7 mouse cellular contexts compared by ENCODE assay signal in genomic region chr1:133025796-133026190, GRCm38 (mm10). TPM values are rescaled to one million over a fixed set of nuclear protein-coding genes. Genes with fewer than 3 reads are reported as not detected.
A peak's percentile ranks its signal among the peaks of the same experiment; 100 is the strongest.
DNase-seq lines count a peak whose midpoint lies in the region; ATAC-seq and TF ChIP-seq lines count a peak whose summit lies in the region.
"Not testable (repeated sequence)": the region's sequence is repeated elsewhere in the genome, so short reads cannot be mapped to it uniquely, and the experiment has no call there.

No protein-coding gene starts in this region.

- not testable (repeated sequence) for H3K27me3 ChIP-seq in erythroblast, embryonic 14.5 days (ENCODE audit: control insufficient read depth); heart, embryonic 13.5 days (replicated peaks); intestine, embryonic 14.5 days (replicated peaks; ENCODE audit: control insufficient read depth, insufficient read depth, low read length); limb, embryonic 13.5 days; lung, postnatal 0 days (replicated peaks; ENCODE audit: insufficient read depth, low read length); neural tube, embryonic 13.5 days

- DNase-seq in MEL-GATA-1-ER (ENCODE audit: extremely low read depth, low read depth), result peak; percentile 26
- DNase-seq in intestine, embryonic 14.5 days (ENCODE audit: low spot score), result not testable (repeated sequence)
- peak; percentile 17 for DNase-seq in lung, postnatal 0 days (ENCODE audit: low spot score)

- not testable (repeated sequence) for H3K36me3 ChIP-seq in erythroblast, embryonic 14.5 days (ENCODE audit: control insufficient read depth); heart, embryonic 13.5 days; intestine, embryonic 14.5 days (ENCODE audit: control insufficient read depth, insufficient read depth, low read length); limb, embryonic 13.5 days; lung, postnatal 0 days (ENCODE audit: insufficient read depth, low read length); neural tube, embryonic 13.5 days

- 25% methylated on average over 22 of the region's 23 CpGs for WGBS in heart, embryonic 13.5 days
- WGBS in intestine, embryonic 14.5 days, result 26% methylated on average over 23 of the region's 23 CpGs
- 38% methylated on average over 21 of the region's 23 CpGs for WGBS in limb, embryonic 13.5 days
- 20% methylated on average over 23 of the region's 23 CpGs for WGBS in lung, postnatal 0 days
- WGBS in neural tube, embryonic 13.5 days, result 46% methylated on average over 17 of the region's 23 CpGs

- not testable (repeated sequence) for ATAC-seq in heart, embryonic 13.5 days (ENCODE audit: extremely low read depth, insufficient number of reproducible peaks, low FRiP score, low TSS enrichment); intestine, embryonic 14.5 days (replicated peaks; ENCODE audit: low FRiP score, low TSS enrichment, low read depth); limb, embryonic 13.5 days (ENCODE audit: low FRiP score, low read depth); lung, postnatal 0 days; neural tube, embryonic 13.5 days (ENCODE audit: low read depth)

- H3K4me1 ChIP-seq in erythroblast, embryonic 14.5 days (ENCODE audit: control insufficient read depth), result peaks cover 42% of the 10 kb centered on the region
- peaks cover 14% of the 10 kb centered on the region for H3K4me1 ChIP-seq in heart, embryonic 13.5 days
- not testable (repeated sequence) for H3K4me1 ChIP-seq in intestine, embryonic 14.5 days (replicated peaks; ENCODE audit: control insufficient read depth, insufficient read depth, low read length); limb, embryonic 13.5 days; lung, postnatal 0 days (ENCODE audit: insufficient read depth, low read depth, low read length); neural tube, embryonic 13.5 days (replicated peaks)

- peak overlapping the region; percentile 96 for H3K9ac ChIP-seq in heart, embryonic 13.5 days
- H3K9ac ChIP-seq in intestine, embryonic 14.5 days (ENCODE audit: low read length), result peak overlapping the region; percentile 83
- peak overlapping the region; percentile 94; the same call in 1 of the 2 replicates for H3K9ac ChIP-seq in limb, embryonic 13.5 days
- peak overlapping the region; percentile 99 for H3K9ac ChIP-seq in lung, postnatal 0 days (replicated peaks; ENCODE audit: low read depth)
- peak overlapping the region; percentile 94 for H3K9ac ChIP-seq in neural tube, embryonic 13.5 days

- H3K4me3 ChIP-seq in erythroblast, embryonic 14.5 days (replicated peaks), result peak overlapping the region; percentile 94
- H3K4me3 ChIP-seq in heart, embryonic 13.5 days, result peak overlapping the region; percentile 83
- H3K4me3 ChIP-seq in intestine, embryonic 14.5 days (ENCODE audit: low read depth, low read length), result peak overlapping the region; percentile 59
- H3K4me3 ChIP-seq in limb, embryonic 13.5 days, result peak overlapping the region; percentile 88
- peak overlapping the region; percentile 95 for H3K4me3 ChIP-seq in lung, postnatal 0 days (ENCODE audit: low read depth, low read length)
- peak overlapping the region; percentile 91 for H3K4me3 ChIP-seq in neural tube, embryonic 13.5 days

- H3K4me2 ChIP-seq in heart, embryonic 13.5 days, result peak overlapping the region; percentile 78
- peak overlapping the region; percentile 85; the same call in 1 of the 2 replicates for H3K4me2 ChIP-seq in intestine, embryonic 14.5 days (ENCODE audit: low read length)
- H3K4me2 ChIP-seq in limb, embryonic 13.5 days (replicated peaks), result peak overlapping the region; percentile 75
- peak overlapping the region; percentile 64 for H3K4me2 ChIP-seq in lung, postnatal 0 days (replicated peaks; ENCODE audit: low read depth, low read length)
- peak overlapping the region; percentile 65 for H3K4me2 ChIP-seq in neural tube, embryonic 13.5 days

- peak overlapping the region; percentile 89 for H3K27ac ChIP-seq in heart, embryonic 13.5 days (replicated peaks)
- peak overlapping the region; percentile 87 for H3K27ac ChIP-seq in intestine, embryonic 14.5 days (ENCODE audit: low read depth)
- not testable (repeated sequence) for H3K27ac ChIP-seq in limb, embryonic 13.5 days; neural tube, embryonic 13.5 days (replicated peaks)
- H3K27ac ChIP-seq in lung, postnatal 0 days (ENCODE audit: low read length), result peak overlapping the region; percentile 93

- TF ChIP-seq EP300 in lung, postnatal 0 days (IDR thresholded peaks at IDR 0.05), result not testable (repeated sequence)

- not testable (repeated sequence) for TF ChIP-seq CTCF in lung, postnatal 0 days (IDR thresholded peaks at IDR 0.05)

- not testable (repeated sequence) for H3K9me3 ChIP-seq in erythroblast, embryonic 14.5 days (ENCODE audit: control insufficient read depth, low read length); heart, embryonic 13.5 days; intestine, embryonic 14.5 days (ENCODE audit: control insufficient read depth, low read length); limb, embryonic 13.5 days; lung, postnatal 0 days (ENCODE audit: low read length); neural tube, embryonic 13.5 days

RNA-seq across cellular contexts. Expression of gene Mdm4, which starts 4.6 kb away (rescaled TPM):
- polyA plus RNA-seq in erythroblast, embryonic 14.5 days (2012), result 0.74 and 1.1 TPM in 2 replicates
- 19.2 and 23.4 TPM in 2 replicates for polyA plus RNA-seq in heart, embryonic 13.5 days (2015; fragmentation: Nextera tagmentation; extraction: Ambion mirVana)
- polyA plus RNA-seq in intestine, embryonic 14.5 days (2014; fragmentation: Nextera tagmentation; extraction: Ambion mirVana), result 49.7 TPM in 2 replicates
- polyA plus RNA-seq in limb, embryonic 13.5 days (2015; fragmentation: Nextera tagmentation; extraction: Ambion mirVana), result 40.2 and 45.9 TPM in 2 replicates
- 14.9 and 19.3 TPM in 2 replicates for polyA plus RNA-seq in lung, postnatal 0 days (2015; fragmentation: Nextera tagmentation; extraction: Ambion mirVana)
- polyA plus RNA-seq in neural tube, embryonic 13.5 days (2015; fragmentation: Nextera tagmentation; extraction: Ambion mirVana), result 30.0 and 33.6 TPM in 2 replicates

RNA-seq across cellular contexts. Expression of gene Pik3c2b, which starts 19.7 kb away (rescaled TPM):
- 0.01 and 0.03 TPM in 2 replicates for polyA plus RNA-seq in erythroblast, embryonic 14.5 days (2012)
- 8.5 and 9.5 TPM in 2 replicates for polyA plus RNA-seq in heart, embryonic 13.5 days (2015; fragmentation: Nextera tagmentation; extraction: Ambion mirVana)
- 9.8 and 11.4 TPM in 2 replicates for polyA plus RNA-seq in intestine, embryonic 14.5 days (2014; fragmentation: Nextera tagmentation; extraction: Ambion mirVana)
- 6.8 and 7.1 TPM in 2 replicates for polyA plus RNA-seq in limb, embryonic 13.5 days (2015; fragmentation: Nextera tagmentation; extraction: Ambion mirVana)
- 4.3 and 4.6 TPM in 2 replicates for polyA plus RNA-seq in lung, postnatal 0 days (2015; fragmentation: Nextera tagmentation; extraction: Ambion mirVana)
- 13.9 and 14.0 TPM in 2 replicates for polyA plus RNA-seq in neural tube, embryonic 13.5 days (2015; fragmentation: Nextera tagmentation; extraction: Ambion mirVana)
